In genomic region chr8:109499009-109499717, GRCm38 (mm10) we compare ENCODE assay signal across 18 mouse cellular contexts. TPM values are rescaled to one million over a fixed set of nuclear protein-coding genes. Genes with fewer than 3 reads are reported as not detected.
A peak's percentile ranks its signal among the peaks of the same experiment; 100 is the strongest.
DNase-seq lines count a peak whose midpoint lies in the region; ATAC-seq and TF ChIP-seq lines count a peak whose summit lies in the region.
"Had no signal": no experiment of that assay in that cellular context is flagged by ENCODE, and none has a peak within 500 bp of the region (broad histone marks: within the 10 kb centered on the region; RNA-seq: fewer than 3 reads in every experiment).

No protein-coding gene starts in this region.

- no peaks in the 10 kb centered on the region for H3K4me1 ChIP-seq in kidney, embryonic 15.5 days
- H3K4me1 ChIP-seq in intestine, postnatal 0 days (replicated peaks; ENCODE audit: control insufficient read depth, insufficient read depth, low read length) = no peaks in the 10 kb centered on the region
- no peaks in the 10 kb centered on the region for H3K4me1 ChIP-seq in thymus, adult 2 months (replicated peaks; ENCODE audit: control insufficient read depth, insufficient read depth, low read length)
- H3K4me1 ChIP-seq: limb, embryonic 10.5 days; liver, embryonic 13.5 days; megakaryocyte, embryonic 14.5 days had no signal

- H3K4me2 ChIP-seq in kidney, embryonic 15.5 days = no peak overlapping the region
- peak overlapping the region; percentile 21; the same call in 1 of the 2 replicates for H3K4me2 ChIP-seq in intestine, postnatal 0 days (replicated peaks; ENCODE audit: low read depth)
- H3K4me2 ChIP-seq: heart, embryonic 11.5 days; liver, embryonic 13.5 days; neural tube, embryonic 13.5 days had no signal

- no peak overlapping the region for H3K9ac ChIP-seq in kidney, embryonic 15.5 days
- no peak overlapping the region for H3K9ac ChIP-seq in intestine, postnatal 0 days (ENCODE audit: low read depth, low read length)
- H3K9ac ChIP-seq: liver, embryonic 13.5 days; neural tube, embryonic 13.5 days had no signal

- H3K4me3 ChIP-seq in kidney, embryonic 15.5 days (replicated peaks) = no peak overlapping the region
- H3K4me3 ChIP-seq in intestine, postnatal 0 days (ENCODE audit: low read depth, low read length) = no peak overlapping the region
- H3K4me3 ChIP-seq in thymus, adult 2 months (ENCODE audit: control insufficient read depth, insufficient read depth, low read length) = no peak overlapping the region
- H3K4me3 ChIP-seq: limb, embryonic 10.5 days; liver, embryonic 13.5 days; megakaryocyte, embryonic 14.5 days; neural tube, embryonic 13.5 days had no signal

- H3K27ac ChIP-seq in kidney, embryonic 15.5 days = no peak overlapping the region
- no peak overlapping the region for H3K27ac ChIP-seq in intestine, postnatal 0 days (ENCODE audit: low read depth, low read length)
- H3K27ac ChIP-seq in thymus, adult 2 months (ENCODE audit: control insufficient read depth, insufficient read depth, low read length) = no peak overlapping the region
- H3K27ac ChIP-seq: limb, embryonic 10.5 days; liver, embryonic 13.5 days had no signal

- no peaks in the 10 kb centered on the region for H3K9me3 ChIP-seq in kidney, embryonic 15.5 days (replicated peaks)
- no peaks in the 10 kb centered on the region for H3K9me3 ChIP-seq in intestine, postnatal 0 days (ENCODE audit: control insufficient read depth)
- H3K9me3 ChIP-seq: limb, embryonic 10.5 days; liver, embryonic 13.5 days; megakaryocyte, embryonic 14.5 days; neural tube, embryonic 13.5 days had no signal

- WGBS in kidney, embryonic 15.5 days = 82% methylated on average over 16 of the region's 16 CpGs
- WGBS in intestine, postnatal 0 days = 64% methylated on average over 16 of the region's 16 CpGs
- 95% methylated on average over 16 of the region's 16 CpGs for WGBS in thymus, adult 2 months

- no peak for ATAC-seq in kidney, embryonic 15.5 days (replicated peaks; ENCODE audit: low FRiP score)
- no peak for ATAC-seq in intestine, postnatal 0 days

- no peak for TF ChIP-seq POLR2A in thymus, adult 2 months (IDR thresholded peaks at IDR 0.05; ENCODE audit: control insufficient read depth, extremely low read depth, insufficient read depth, low read length, poor library complexity)

- no peaks in the 10 kb centered on the region for H3K36me3 ChIP-seq in kidney, embryonic 15.5 days
- H3K36me3 ChIP-seq in intestine, postnatal 0 days (ENCODE audit: control insufficient read depth, insufficient read depth) = no peaks in the 10 kb centered on the region
- no peaks in the 10 kb centered on the region for H3K36me3 ChIP-seq in thymus, adult 2 months (ENCODE audit: control insufficient read depth, insufficient read depth, low read length)
- H3K36me3 ChIP-seq: G1E; limb, embryonic 10.5 days; liver, embryonic 13.5 days; neural tube, embryonic 13.5 days had no signal

- TF ChIP-seq CTCF in intestine, postnatal 0 days (IDR thresholded peaks at IDR 0.05; ENCODE audit: low read depth) = no peak
- TF ChIP-seq CTCF in thymus, adult 2 months (IDR thresholded peaks at IDR 0.05; ENCODE audit: borderline replicate concordance, control insufficient read depth, extremely low read depth, insufficient read depth, low read length, poor library complexity) = no peak

- no peaks in the 10 kb centered on the region for H3K27me3 ChIP-seq in kidney, embryonic 15.5 days
- no peaks in the 10 kb centered on the region for H3K27me3 ChIP-seq in intestine, postnatal 0 days (replicated peaks; ENCODE audit: control insufficient read depth, insufficient read depth, low read length)
- H3K27me3 ChIP-seq in thymus, adult 2 months (ENCODE audit: control insufficient read depth, insufficient read depth, low read length) = no peaks in the 10 kb centered on the region
- H3K27me3 ChIP-seq: liver, embryonic 13.5 days; megakaryocyte, embryonic 14.5 days; neural tube, embryonic 13.5 days had no signal

- DNase-seq in kidney, postnatal 4 days = peak; percentile 8 to 18
- peak; percentile 51 for DNase-seq in lung, postnatal 14 days
- DNase-seq in cerebellum, postnatal 36 days = no peak
- DNase-seq in thymus, adult 2 months = no peak
- DNase-seq in thymus, postnatal 4 days = no peak
- DNase-seq: adrenal gland, adult 8-10 months; cerebellum, adult 2 months; kidney, postnatal 36 days; layer of hippocampus, postnatal 36 days; liver, embryonic 13.5 days had no signal

RNA-seq across cellular contexts. Expression of gene Pmfbp1, which starts 5.3 kb away (rescaled TPM):
- 0.08 and 0.10 TPM in 2 replicates for polyA plus RNA-seq in kidney, embryonic 15.5 days (2015; fragmentation: Nextera tagmentation; extraction: Ambion mirVana)
- polyA plus RNA-seq in intestine, postnatal 0 days (2015; fragmentation: Nextera tagmentation; extraction: Ambion mirVana) = not detected in 2 replicates
- not detected in 2 replicates for polyA plus RNA-seq in thymus, adult 2 months (2012; rRNA removed)
- polyA plus RNA-seq: G1E; liver, embryonic 13.5 days; small intestine, adult 2 months had no signal

Comparison
In these comparisons a context has a peak if more than half of its experiments do, and no peak if none do; other contexts are left out.
1. DNase-seq: peak in kidney, postnatal 4 days (2 of 2) and lung, postnatal 14 days (single experiment); none in cerebellum, postnatal 36 days (0 of 2), thymus, adult 2 months (single experiment) and thymus, postnatal 4 days (single experiment).